Mouse (Mus musculus) limb, embryonic 15.5 days (tissue): Measurements from ENCODE around the gene Ppih. TPM values are rescaled to one million over a fixed set of nuclear protein-coding genes. Genes with fewer than 3 reads are reported as not detected.

ENCODE experiments used
- ATAC-seq: fragments of 200-750 bp; cut with Nextera tagmentation; 2 replicates; pipeline ENCODE4 v1.8.0; 2017; ENCODE audit warnings: low read depth, moderate TSS enrichment; ENCODE audit not compliant: insufficient number of reproducible peaks, low FRiP score, low TSS enrichment
- H3K27ac ChIP-seq: fragments of 300-500 bp; sonication (generic); 2 replicates; pipeline ENCODE4 v1.5.1; 2015; ENCODE audit warnings: moderate library complexity, mild to moderate bottlenecking, inconsistent platforms
- H3K27me3 ChIP-seq: fragments of 300-500 bp; sonication (generic); 2 replicates; pipeline ENCODE4 v1.6.1; 2015; ENCODE audit warnings: inconsistent platforms
- H3K36me3 ChIP-seq: fragments of 300-500 bp; sonication (generic); 2 replicates; pipeline ENCODE4 v1.6.1; 2015; ENCODE audit warnings: inconsistent platforms
- H3K4me1 ChIP-seq: fragments of 300-500 bp; sonication (generic); 2 replicates; pipeline ENCODE4 v1.6.1; 2015; ENCODE audit warnings: inconsistent platforms
- H3K4me2 ChIP-seq: fragments of 300-500 bp; sonication (generic); 2 replicates; pipeline ENCODE4 v1.6.1; 2015; ENCODE audit warnings: mild to moderate bottlenecking, inconsistent platforms
- H3K4me3 ChIP-seq: fragments of 300-500 bp; sonication (generic); 2 replicates; pipeline ENCODE4 v1.5.1; 2015; ENCODE audit warnings: mild to moderate bottlenecking, inconsistent platforms
- H3K9ac ChIP-seq: fragments of 300-500 bp; sonication (generic); 2 replicates; pipeline ENCODE4 v1.6.1; 2015; ENCODE audit warnings: inconsistent platforms
- H3K9me3 ChIP-seq: fragments of 300-500 bp; sonication (generic); 2 replicates; pipeline ENCODE4 v1.6.1; 2016; ENCODE audit warnings: inconsistent platforms
- WGBS: fragments of 180-500 bp; shearing (Covaris S2); methylation state at CpG from one replicate; pipeline ENCODE4 v1.1.7; 2015; 5-methylcytosine and 5-hydroxymethylcytosine counted together
- polyA plus RNA-seq: library from polyadenylated mRNA; unstranded; fragments of >200 nt; fragmentation: Nextera tagmentation; extraction: Ambion mirVana; gene quantifications from 2 replicates; pipeline ENCODE4 v1.2.1, GENCODE M21; 2015

The Ppih gene
- polyA plus RNA-seq: 72.6 and 74.8 TPM in 2 replicates

DNA sequence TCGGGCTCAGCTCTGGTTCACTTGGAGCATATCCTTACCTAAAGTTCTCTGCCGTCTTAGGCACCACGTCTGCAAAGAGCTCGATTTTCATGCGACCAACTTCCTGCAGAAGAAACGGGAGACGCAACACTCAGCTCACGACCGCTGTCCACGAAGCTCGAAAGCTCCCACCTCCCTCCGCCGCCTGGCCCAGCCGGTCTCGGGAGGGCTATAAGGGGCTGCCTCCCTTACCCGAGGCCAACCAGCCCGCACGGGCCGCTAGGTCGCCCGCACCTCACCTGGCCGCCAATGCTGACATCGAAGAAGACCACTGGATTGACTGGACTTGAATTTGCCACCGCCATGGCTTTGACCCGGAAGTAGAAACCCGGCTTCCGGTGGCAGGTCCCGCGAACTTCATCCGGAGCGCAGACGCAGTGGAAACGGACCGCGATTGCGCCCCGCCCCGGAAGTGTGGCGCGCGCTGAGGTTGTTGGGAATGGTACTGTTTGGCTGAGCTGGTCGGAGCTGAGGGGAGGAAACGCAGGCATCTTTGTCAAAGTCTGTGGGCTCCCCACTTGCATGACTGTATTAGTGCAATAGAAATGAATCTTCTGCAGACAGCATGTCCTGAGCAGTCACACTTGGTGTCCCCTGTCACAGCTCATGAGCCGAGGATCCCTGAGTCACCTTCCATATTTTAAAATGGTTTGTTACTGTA lies at the start of gene Ppih:
Gene Ppih, minus strand, starts transcription at position 416 of the 700 bp plus-strand sequence.
- peaks cover 15% of the 10 kb centered on the region for H3K4me1 ChIP-seq
- 1% methylated on average over 44 of the region's 44 CpGs for WGBS
- no peaks in the 10 kb centered on the region for H3K9me3 ChIP-seq
- H3K4me3 ChIP-seq: peak within 1 kb of the TSS; percentile 71
- peaks cover 34% of the 10 kb centered on the region for H3K36me3 ChIP-seq
- H3K27me3 ChIP-seq: no peaks in the 10 kb centered on the region
- peak; percentile 89 for ATAC-seq
- H3K9ac ChIP-seq: peak within 1 kb of the TSS; percentile 51
- peak within 1 kb of the TSS; percentile 88 for H3K27ac ChIP-seq
- peak within 1 kb of the TSS; percentile 90 for H3K4me2 ChIP-seq

DNA sequence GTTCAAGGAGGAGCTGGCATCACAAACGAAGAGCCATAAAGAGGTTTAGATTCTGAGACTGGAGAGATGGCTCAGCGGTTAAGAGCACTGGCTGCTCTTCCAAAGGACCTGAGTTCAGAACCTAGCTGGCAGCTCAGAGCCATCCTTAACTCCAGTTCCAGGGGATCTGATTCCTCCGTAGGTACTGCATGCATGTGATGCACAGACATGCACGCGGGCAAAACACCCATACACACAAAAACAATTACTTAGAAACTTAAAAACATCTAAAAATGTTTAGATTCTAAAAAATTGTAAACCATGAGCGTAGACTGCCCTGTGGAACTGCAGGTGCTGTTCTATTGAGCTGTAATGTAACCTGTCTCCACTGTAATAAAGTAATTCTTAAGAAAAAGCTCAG lies 49.1 kb upstream of the Ppih start:
- ATAC-seq: no peak
- WGBS: 88% methylated on average over 6 of the region's 6 CpGs
- no peak overlapping the region for H3K27ac ChIP-seq

DNA sequence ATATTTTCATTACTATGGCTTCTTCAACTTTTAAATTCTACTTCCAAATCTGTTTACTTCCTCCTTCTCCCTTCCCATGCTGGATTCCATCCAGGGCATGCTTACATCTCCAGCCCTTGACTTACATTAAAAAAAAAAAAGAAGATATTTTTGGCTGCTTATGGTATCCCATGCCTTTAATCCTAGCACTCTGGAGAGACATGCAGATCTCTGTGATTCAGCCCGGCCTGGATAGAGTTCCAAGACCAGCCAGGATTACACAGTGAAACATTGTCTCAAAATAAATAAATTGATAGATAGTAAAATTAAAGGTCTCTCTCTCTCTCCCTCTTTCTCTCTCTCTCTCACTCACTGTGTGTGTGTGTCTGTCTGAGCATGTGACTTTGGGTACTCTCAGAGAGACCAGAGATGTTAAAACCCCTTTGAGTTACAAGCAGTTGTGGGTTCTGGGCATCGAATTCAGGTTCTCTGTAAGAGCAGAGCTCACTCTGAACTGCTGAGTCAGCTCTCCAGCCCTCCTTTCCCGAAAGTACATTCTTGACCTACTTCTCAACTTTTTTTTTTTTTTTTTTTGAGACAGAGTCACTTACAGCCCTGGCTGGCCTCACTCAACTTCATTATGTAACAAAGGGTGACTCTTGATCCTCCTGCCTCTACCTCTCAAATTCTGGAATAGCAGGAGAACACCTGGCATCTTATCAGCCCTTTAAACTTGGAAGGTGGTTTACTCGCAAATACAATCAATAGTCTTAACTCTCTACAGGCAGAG lies 46.6 kb upstream of the Ppih start:
- H3K36me3 ChIP-seq: no peaks in the 10 kb centered on the region
- no peaks in the 10 kb centered on the region for H3K4me1 ChIP-seq
- ATAC-seq: no peak
- WGBS: 50% methylated on average over 4 of the region's 4 CpGs
- H3K9me3 ChIP-seq: no peaks in the 10 kb centered on the region
- no peak overlapping the region for H3K4me3 ChIP-seq
- no peak overlapping the region for H3K4me2 ChIP-seq
- H3K9ac ChIP-seq: no peak overlapping the region
- H3K27ac ChIP-seq: no peak overlapping the region
- no peaks in the 10 kb centered on the region for H3K27me3 ChIP-seq

More for the DNA sequence above, 49.1 kb upstream of the Ppih start:
- H3K4me1 ChIP-seq: no peaks in the 10 kb centered on the region
- no peaks in the 10 kb centered on the region for H3K36me3 ChIP-seq
- H3K27me3 ChIP-seq: no peaks in the 10 kb centered on the region
- H3K4me2 ChIP-seq: no peak overlapping the region
- no peaks in the 10 kb centered on the region for H3K9me3 ChIP-seq
- no peak overlapping the region for H3K9ac ChIP-seq
- H3K4me3 ChIP-seq: no peak overlapping the region

DNA sequence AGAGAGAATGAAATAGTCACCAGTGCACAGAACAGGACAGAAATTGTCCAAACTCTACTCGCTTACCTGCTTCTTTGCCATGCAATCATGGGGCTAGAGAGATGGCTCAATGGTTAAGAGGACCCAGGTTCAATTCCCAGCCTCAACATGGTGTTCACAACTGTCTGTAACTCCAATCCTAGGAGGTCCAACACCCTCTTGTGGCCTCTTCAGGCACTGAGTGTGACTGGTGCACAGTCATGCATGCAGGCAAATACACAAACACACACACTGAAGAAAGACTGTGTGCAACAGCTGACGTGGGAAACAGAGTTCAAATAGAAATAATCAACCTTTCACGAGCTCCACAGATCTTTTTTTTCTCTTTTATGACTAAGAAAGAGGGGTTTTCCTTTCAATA lies 41.9 kb upstream of the Ppih start:
- H3K27me3 ChIP-seq: no peaks in the 10 kb centered on the region
- H3K27ac ChIP-seq: no peak overlapping the region
- ATAC-seq: no peak
- H3K9ac ChIP-seq: no peak overlapping the region
- H3K36me3 ChIP-seq: no peaks in the 10 kb centered on the region
- no peaks in the 10 kb centered on the region for H3K9me3 ChIP-seq
- H3K4me2 ChIP-seq: no peak overlapping the region
- peaks cover 3% of the 10 kb centered on the region; the same call in 1 of the 2 replicates for H3K4me1 ChIP-seq
- WGBS: 74% methylated on average over 3 of the region's 3 CpGs
- H3K4me3 ChIP-seq: no peak overlapping the region

DNA sequence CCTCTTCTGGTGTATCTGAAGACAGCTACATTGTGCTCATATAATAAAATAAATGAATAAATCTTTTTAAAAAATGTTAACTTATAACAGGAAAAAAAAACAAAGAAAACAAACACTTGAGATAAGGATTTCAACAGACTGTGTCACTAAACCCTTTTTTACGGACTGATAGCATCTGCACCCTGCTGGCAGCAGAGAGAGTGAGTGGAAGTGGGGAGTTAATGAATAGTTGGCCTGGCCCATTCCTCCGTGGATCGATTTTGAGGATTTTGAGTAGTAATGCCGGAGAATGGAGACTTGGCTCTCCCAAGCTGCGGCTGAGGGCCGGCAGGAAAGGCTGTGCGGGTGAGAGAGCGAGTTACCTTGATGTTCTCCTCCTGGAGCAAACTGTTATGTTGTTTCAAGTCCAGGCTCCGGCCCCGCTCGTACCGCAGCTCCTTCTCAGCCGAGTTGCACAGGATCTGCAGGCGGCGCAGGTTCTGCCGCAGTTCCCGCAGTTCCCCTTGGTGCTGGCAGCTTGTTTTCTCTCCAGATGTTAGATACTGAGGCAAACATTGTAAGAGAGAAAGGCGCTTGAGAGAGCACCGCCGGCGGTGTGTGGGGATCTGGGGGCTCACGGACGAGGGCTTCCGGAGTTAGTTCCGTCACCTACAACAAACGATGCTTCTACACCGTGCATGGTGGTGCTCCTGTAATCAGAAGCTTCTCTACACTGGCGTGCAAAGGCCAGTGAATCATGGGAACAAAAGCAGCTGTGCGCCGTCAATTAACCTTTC lies 39.0 kb upstream of the Ppih start:
- Histone ChIP-seq H3K4me1 (peaks cover 3% of the 10 kb centered on the region; the same call in 1 of the 2 replicates), H3K9me3 (no peaks in the 10 kb centered on the region), H3K27me3 (no peaks in the 10 kb centered on the region), H3K36me3 (no peaks in the 10 kb centered on the region), H3K9ac (peak overlapping the region; percentile 35), H3K4me2 (peak overlapping the region; percentile 63), H3K4me3 (peak overlapping the region; percentile 41), H3K27ac (peak overlapping the region; percentile 61; the same call in 1 of the 2 replicates)
- 4% methylated on average over 30 of the region's 30 CpGs for WGBS
- no peak; the same call in 1 of the 2 replicates for ATAC-seq

DNA sequence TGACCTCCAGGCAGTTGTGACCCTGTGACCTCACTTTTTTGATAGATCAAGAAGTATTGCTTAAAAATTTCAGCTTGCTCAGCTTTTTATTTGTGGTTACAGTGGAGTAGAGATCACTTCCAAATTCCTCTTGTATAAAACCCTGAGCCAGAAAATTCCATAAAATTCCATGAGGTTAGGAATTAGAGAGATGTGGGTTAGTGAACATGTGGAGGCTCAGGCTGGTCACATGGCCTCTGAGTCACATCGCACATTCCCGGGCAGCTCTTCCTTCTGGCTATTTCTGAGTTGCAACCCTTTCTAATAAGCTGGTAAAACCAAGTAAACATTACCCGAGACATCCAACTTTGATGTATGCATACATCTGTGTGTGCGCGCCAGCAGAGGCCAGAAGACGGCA lies 25.2 kb upstream of the Ppih start:
- 93% methylated on average over 6 of the region's 6 CpGs for WGBS
- H3K27me3 ChIP-seq: no peaks in the 10 kb centered on the region
- no peak overlapping the region for H3K9ac ChIP-seq
- H3K4me2 ChIP-seq: no peak overlapping the region
- no peak overlapping the region for H3K27ac ChIP-seq
- H3K4me3 ChIP-seq: no peak overlapping the region
- no peak for ATAC-seq
- no peaks in the 10 kb centered on the region for H3K36me3 ChIP-seq
- H3K4me1 ChIP-seq: no peaks in the 10 kb centered on the region
- H3K9me3 ChIP-seq: no peaks in the 10 kb centered on the region

DNA sequence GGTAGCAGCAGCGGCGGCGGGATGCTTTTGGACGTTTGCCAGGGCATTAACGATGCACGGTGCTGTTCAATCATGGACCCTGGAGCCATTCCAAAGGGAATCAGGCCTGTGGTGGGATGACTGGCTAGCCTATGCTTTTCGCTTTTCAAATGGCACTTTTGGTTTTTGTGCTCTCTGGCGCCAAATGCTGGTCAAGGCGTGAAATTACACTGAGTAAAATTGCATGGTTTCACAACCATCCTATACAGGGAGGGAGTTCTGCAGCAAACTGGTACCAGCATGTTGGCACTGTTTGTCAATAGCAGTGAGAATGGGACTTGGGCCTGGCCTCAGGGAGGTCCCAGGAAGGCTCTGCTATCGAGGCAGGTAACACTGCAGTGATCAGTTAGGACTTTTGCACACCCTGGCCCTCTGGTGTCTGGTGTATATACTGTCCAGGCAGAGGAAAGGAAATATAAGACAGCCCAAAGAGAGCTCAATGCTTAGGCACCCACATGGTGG lies 18.6 kb upstream of the Ppih start:
- Histone ChIP-seq H3K27ac (no peak overlapping the region), H3K9ac (no peak overlapping the region), H3K27me3 (no peaks in the 10 kb centered on the region), H3K4me2 (0 out of 2 replicates have a peak overlapping the region, but pooled peaks have one; percentile 20), H3K4me1 (peaks cover 3% of the 10 kb centered on the region; the same call in 1 of the 2 replicates), H3K36me3 (no peaks in the 10 kb centered on the region), H3K4me3 (peak overlapping the region; percentile 16; the same call in 1 of the 2 replicates), H3K9me3 (no peaks in the 10 kb centered on the region)
- 1% methylated on average over 10 of the region's 10 CpGs for WGBS
- no peak for ATAC-seq

DNA sequence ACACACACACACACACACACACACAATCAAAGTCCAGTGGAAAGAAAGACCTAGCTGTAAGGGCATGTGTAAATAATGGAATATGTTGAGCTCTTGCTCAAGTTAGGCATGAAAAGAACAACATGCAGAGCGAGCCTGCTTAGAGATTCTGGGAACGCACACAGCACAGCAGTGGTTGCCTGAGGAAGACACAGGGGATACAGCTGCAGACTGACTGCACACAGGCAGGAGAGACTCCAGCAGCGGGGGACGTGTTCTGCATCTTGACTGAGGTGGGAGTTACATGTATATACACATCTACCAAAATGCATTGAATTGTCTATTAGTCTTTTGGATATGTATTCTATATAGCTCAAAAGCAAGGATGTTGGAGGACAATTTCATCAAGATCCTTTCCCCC lies 18.1 kb upstream of the Ppih start:
- Histone ChIP-seq H3K27me3 (no peaks in the 10 kb centered on the region), H3K36me3 (no peaks in the 10 kb centered on the region), H3K4me1 (peaks cover 3% of the 10 kb centered on the region; the same call in 1 of the 2 replicates), H3K4me3 (peak overlapping the region; percentile 16; the same call in 1 of the 2 replicates), H3K27ac (no peak overlapping the region), H3K9me3 (no peaks in the 10 kb centered on the region), H3K9ac (no peak overlapping the region), H3K4me2 (0 out of 2 replicates have a peak overlapping the region, but pooled peaks have one; percentile 20)
- no peak for ATAC-seq
- 64% methylated on average over 4 of the region's 4 CpGs for WGBS

DNA sequence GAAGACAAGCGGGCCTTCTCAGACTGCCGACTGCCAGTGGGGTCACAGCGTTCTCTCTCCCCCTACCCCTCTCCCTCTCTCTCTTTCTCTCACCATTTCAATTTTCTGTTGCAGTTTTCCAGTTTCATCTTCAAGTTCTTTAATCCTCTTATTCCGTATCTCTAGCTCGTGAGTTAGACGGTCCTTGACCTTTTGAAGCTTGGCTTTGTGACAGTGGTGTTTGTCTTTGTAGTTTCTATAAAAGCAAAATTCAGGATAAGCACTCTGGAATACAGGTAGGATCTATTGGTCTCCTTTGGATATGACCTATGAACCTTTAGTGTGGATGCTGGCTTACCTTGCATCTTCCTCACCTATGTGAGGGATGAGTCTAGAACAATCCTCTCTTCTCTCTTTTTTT lies 13.1 kb upstream of the Ppih start:
- no peaks in the 10 kb centered on the region for H3K36me3 ChIP-seq
- WGBS: 94% methylated on average over 6 of the region's 6 CpGs
- ATAC-seq: no peak

DNA sequence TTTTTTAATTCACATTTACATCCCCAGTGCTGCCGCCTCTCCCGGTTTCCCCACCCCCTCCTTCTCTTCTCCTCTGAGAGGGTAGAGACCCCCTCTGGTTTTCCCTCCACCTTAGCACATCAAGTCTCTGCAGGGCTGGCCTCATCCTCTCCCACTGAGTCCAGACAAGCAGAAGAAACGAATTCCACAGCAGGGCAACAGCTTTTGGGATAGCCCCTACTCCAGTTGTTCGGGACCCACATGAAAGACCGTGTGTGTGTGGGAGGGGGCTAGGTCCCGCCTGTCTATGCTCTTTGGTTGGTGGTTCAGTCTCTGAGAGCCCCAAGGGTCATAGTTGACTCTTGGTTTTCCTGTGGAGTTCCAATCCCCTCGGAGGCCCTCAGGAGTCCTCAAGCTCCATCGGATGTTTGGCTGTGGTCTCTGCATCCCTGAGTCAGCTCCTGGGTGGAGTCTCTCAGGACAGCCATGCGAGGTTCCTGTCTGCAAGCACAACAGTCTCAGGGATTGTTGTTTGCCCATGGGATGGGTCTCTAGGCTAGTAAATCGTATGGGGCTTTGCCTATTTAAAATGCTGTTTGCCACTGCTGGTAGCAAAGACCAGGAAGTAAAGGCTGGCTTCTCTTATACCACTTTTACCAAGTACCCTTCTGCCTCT lies 677 bp upstream of the Ppih start:
- WGBS: 26% methylated on average over 10 of the region's 10 CpGs
- Histone ChIP-seq H3K9me3 (no peaks in the 10 kb centered on the region), H3K27ac (peak overlapping the region; percentile 88), H3K4me1 (peaks cover 15% of the 10 kb centered on the region), H3K9ac (0 out of 2 replicates have a peak overlapping the region, but pooled peaks have one; percentile 32), H3K4me3 (peak overlapping the region; percentile 71), H3K4me2 (peak overlapping the region; percentile 90), H3K27me3 (no peaks in the 10 kb centered on the region), H3K36me3 (peaks cover 27% of the 10 kb centered on the region)
- 0 out of 2 replicates have a peak, but pooled peaks have one; percentile 26 for ATAC-seq

More for the DNA sequence above, 13.1 kb upstream of the Ppih start:
- H3K4me1 ChIP-seq: no peaks in the 10 kb centered on the region
- H3K4me3 ChIP-seq: no peak overlapping the region
- H3K9ac ChIP-seq: no peak overlapping the region
- H3K27me3 ChIP-seq: no peaks in the 10 kb centered on the region; the same call in 1 of the 2 replicates
- no peak overlapping the region for H3K27ac ChIP-seq
- no peaks in the 10 kb centered on the region for H3K9me3 ChIP-seq
- no peak overlapping the region for H3K4me2 ChIP-seq

DNA sequence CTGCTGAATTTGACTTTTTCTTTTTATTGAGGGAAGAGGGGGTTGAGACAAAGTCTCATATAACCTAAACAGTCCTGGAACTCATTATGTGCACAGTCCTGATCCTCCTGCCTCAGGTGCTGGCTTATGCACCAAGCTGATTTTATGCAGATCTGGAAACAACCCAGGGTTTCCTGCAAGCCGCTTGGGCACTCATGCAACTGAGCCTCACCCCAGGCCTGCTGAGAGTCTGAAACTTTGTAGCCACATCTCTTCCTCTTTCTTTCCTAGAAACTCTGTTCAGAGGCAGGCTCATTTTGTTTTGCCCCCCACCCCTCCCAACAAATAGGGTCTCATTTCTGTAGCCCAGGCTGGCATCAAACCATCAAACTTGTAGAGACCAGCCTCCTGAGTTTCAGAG lies 6.6 kb downstream of the Ppih start:
- Histone ChIP-seq H3K9ac (no peak overlapping the region), H3K4me3 (no peak overlapping the region), H3K27me3 (no peaks in the 10 kb centered on the region), H3K4me1 (no peaks in the 10 kb centered on the region), H3K27ac (no peak overlapping the region), H3K36me3 (peaks cover 76% of the 10 kb centered on the region), H3K4me2 (no peak overlapping the region), H3K9me3 (no peaks in the 10 kb centered on the region)
- WGBS: 90% methylated on average over 1 of the region's 1 CpGs
- ATAC-seq: no peak
